Mouse (Mus musculus): ENCODE data around the gene Srcin1. TPM values are rescaled to one million over a fixed set of nuclear protein-coding genes. Genes with fewer than 3 reads are reported as not detected.

The Srcin1 gene
- polyA plus RNA-seq, 1 experiment, result 47.1 TPM

DNA sequence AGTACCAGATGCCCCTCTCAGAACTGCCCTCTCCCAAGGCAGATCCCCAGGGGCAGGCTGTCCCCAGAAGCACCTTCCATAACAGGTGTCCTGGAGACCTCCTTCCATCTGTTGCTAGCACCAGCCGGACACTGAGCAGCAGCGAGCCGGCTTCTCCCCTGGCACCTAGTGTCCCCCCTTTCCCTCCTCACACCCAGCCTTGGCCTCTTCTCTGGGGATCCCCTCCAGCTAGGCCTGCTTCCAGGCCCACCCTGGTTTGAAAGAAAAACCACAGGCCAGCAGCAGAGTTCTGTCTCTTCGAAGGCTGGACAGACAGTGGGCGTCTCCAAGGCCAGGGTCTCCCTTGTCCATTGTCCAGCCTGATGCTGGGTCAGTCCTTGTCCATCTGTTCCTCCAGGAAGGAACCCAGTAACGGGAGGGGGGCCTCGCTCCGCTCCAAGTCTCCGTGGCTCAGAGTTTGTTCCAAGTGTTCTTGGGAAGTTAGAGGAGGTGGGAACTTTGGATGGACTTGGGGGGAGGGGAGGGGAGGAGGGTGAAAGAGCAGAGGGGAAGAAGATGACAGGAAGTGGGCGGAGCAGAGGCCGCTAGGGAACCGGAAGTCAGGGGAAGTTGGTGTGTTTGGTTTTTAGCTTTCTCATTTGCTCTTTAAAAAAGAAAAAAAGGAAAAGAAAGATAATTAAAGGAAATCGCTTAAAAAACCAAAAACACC is 64.2 kb downstream of the Srcin1 start:
- H3K4me3 ChIP-seq (ENCODE audit: control insufficient read depth, low read depth, low read length), result peak overlapping the region; percentile 73
- H3K36me3 ChIP-seq (ENCODE audit: control insufficient read depth, insufficient read depth, low read length), result no peaks in the 10 kb centered on the region
- H3K4me1 ChIP-seq (ENCODE audit: control insufficient read depth, insufficient read depth, low read length), result peaks cover 16% of the 10 kb centered on the region
- peak overlapping the region; percentile 51 for H3K27ac ChIP-seq (ENCODE audit: control insufficient read depth, insufficient read depth, low read depth, low read length)
- H3K27me3 ChIP-seq (ENCODE audit: control insufficient read depth, insufficient read depth, low read length), result no peaks in the 10 kb centered on the region
- no peak for TF ChIP-seq CTCF (IDR thresholded peaks at IDR 0.05; ENCODE audit: control insufficient read depth, insufficient read depth, insufficient replicate concordance, low read depth, low read length)
- no peak for TF ChIP-seq POLR2A (IDR thresholded peaks at IDR 0.05; ENCODE audit: control insufficient read depth, low read depth, low read length)

DNA sequence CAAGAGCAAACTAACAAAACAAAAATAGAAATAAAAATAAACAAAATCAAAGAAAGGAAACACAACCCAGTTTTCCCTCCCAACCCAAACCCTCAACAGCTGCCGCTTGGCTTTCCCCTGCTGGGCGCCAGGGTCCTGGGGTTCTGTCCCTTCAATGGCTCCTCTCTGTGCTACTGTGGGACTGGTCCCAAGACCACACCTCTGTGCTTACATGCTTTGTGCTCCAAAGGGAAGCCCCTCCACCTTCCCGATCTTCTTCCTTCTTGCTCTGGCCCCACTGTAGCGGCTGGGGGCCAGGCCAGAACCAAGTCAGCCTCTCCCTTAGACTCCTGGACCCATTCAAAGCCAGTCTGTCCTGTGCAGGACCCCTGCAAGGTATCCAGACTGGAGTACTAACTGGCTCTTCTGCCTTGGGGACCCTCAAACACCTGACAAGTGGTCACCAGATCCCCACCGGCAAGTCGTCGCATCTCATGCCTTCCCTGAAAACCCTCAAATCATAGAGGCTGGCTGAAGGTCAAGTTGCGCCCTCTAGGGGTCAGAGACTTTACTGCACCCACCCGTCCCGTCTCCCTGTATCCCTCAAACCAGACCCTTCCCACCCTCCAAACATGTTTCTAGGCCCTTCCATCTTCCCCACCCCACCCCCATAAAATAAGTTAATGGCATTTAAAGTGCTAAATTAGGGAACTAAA is 64.9 kb downstream of the Srcin1 start:
- H3K36me3 ChIP-seq (ENCODE audit: control insufficient read depth, insufficient read depth, low read length), result no peaks in the 10 kb centered on the region
- TF ChIP-seq POLR2A (IDR thresholded peaks at IDR 0.05; ENCODE audit: control insufficient read depth, low read depth, low read length) (no peak), CTCF (IDR thresholded peaks at IDR 0.05; ENCODE audit: control insufficient read depth, insufficient read depth, insufficient replicate concordance, low read depth, low read length) (peak; percentile 96)
- H3K27me3 ChIP-seq (ENCODE audit: control insufficient read depth, insufficient read depth, low read length), result no peaks in the 10 kb centered on the region
- H3K27ac ChIP-seq (ENCODE audit: control insufficient read depth, insufficient read depth, low read depth, low read length), result no peak overlapping the region
- H3K4me1 ChIP-seq (ENCODE audit: control insufficient read depth, insufficient read depth, low read length), result peaks cover 16% of the 10 kb centered on the region
- H3K4me3 ChIP-seq (ENCODE audit: control insufficient read depth, low read depth, low read length), result peak overlapping the region; percentile 73; the same call in 1 of the 2 replicates

DNA sequence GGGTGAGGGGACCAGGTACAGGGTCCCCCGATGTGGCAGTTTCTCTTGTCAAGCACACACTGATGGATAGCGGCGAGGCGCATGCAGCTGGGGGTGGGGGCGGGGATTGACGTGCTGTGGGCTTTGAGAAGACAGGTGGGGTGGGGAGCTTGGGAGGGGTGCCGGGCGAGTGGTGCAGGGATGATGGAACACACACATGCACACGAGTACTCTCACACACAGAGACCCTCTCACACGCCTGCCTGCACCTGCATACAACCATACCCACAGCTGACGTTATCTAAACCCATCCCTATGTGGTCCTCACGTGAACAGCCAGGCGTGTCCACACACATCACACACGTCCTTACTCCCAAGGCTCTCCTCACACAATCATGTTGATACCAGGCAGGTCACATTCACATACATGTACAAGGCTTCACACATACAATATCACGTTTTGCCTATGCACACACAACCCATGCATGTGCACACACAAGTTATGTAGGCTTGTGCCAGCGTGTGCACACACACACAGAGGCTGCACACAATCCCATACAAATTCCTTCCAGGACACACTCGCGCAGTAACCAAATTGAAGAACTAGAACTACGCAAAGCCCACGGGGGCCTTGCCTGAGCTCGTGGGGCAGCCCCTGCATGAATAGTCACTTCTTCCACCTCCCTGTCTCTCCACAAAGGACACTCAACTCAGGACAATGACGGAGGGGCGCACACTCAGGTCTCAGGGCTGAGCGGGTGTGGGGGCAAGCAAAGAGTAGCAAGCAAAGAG is 66.1 kb downstream of the Srcin1 start:
- Histone ChIP-seq H3K4me1 (ENCODE audit: control insufficient read depth, insufficient read depth, low read length) (peaks cover 16% of the 10 kb centered on the region), H3K36me3 (ENCODE audit: control insufficient read depth, insufficient read depth, low read length) (no peaks in the 10 kb centered on the region), H3K27ac (ENCODE audit: control insufficient read depth, insufficient read depth, low read depth, low read length) (no peak overlapping the region), H3K4me3 (ENCODE audit: control insufficient read depth, low read depth, low read length) (no peak overlapping the region), H3K27me3 (ENCODE audit: control insufficient read depth, insufficient read depth, low read length) (no peaks in the 10 kb centered on the region)
- TF ChIP-seq POLR2A (IDR thresholded peaks at IDR 0.05; ENCODE audit: control insufficient read depth, low read depth, low read length) (no peak), CTCF (IDR thresholded peaks at IDR 0.05; ENCODE audit: control insufficient read depth, insufficient read depth, insufficient replicate concordance, low read depth, low read length) (no peak)

DNA sequence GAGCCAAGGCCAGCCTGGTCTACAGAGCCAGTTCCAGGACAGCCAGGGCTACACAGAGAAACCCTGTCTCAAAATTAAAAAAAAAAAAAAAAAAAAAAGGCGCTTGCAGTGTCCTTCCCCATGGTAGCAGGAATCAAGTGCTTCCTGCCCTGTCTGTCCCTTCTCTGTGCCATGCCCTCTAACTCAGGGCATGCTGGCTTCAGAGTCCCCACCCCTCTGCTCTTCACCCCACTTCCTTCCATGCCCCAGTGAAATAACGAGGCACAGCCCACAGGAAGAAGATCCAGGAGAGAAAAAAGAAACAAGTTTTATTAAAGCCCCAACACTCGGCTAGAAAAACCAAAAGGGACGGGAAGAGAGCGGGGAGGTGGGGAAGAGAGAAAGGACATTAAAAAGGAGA is 66.9 kb downstream of the Srcin1 start:
- Histone ChIP-seq H3K4me1 (ENCODE audit: control insufficient read depth, insufficient read depth, low read length) (peaks cover 16% of the 10 kb centered on the region), H3K27ac (ENCODE audit: control insufficient read depth, insufficient read depth, low read depth, low read length) (no peak overlapping the region), H3K27me3 (ENCODE audit: control insufficient read depth, insufficient read depth, low read length) (no peaks in the 10 kb centered on the region), H3K4me3 (ENCODE audit: control insufficient read depth, low read depth, low read length) (no peak overlapping the region), H3K36me3 (ENCODE audit: control insufficient read depth, insufficient read depth, low read length) (no peaks in the 10 kb centered on the region)
- TF ChIP-seq CTCF (IDR thresholded peaks at IDR 0.05; ENCODE audit: control insufficient read depth, insufficient read depth, insufficient replicate concordance, low read depth, low read length) (no peak), POLR2A (IDR thresholded peaks at IDR 0.05; ENCODE audit: control insufficient read depth, low read depth, low read length) (no peak)

DNA sequence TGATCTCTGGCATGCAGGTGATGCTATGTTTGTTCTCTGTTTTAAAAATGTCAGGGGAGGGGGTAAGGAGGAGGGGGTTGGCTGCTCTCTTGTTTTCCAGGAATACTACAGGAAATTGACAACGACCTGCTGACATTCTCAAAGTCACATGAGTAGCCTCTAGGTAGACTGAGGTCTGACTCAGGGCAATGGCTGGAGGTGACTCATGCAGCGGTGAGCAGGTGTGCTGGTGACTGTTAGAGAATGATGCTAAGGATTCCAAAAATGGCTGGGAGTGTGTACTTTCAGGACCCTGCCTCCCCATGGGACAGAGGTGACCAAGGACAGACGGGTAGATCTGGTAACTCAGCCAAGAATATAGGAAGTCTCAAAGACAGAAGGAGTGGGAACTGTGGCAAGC is 67.8 kb downstream of the Srcin1 start:
- H3K4me3 ChIP-seq (ENCODE audit: control insufficient read depth, low read depth, low read length), result no peak overlapping the region
- H3K4me1 ChIP-seq (ENCODE audit: control insufficient read depth, insufficient read depth, low read length), result peaks cover 16% of the 10 kb centered on the region
- TF ChIP-seq POLR2A (IDR thresholded peaks at IDR 0.05; ENCODE audit: control insufficient read depth, low read depth, low read length) (no peak), CTCF (IDR thresholded peaks at IDR 0.05; ENCODE audit: control insufficient read depth, insufficient read depth, insufficient replicate concordance, low read depth, low read length) (no peak)
- H3K36me3 ChIP-seq (ENCODE audit: control insufficient read depth, insufficient read depth, low read length), result no peaks in the 10 kb centered on the region
- H3K27ac ChIP-seq (ENCODE audit: control insufficient read depth, insufficient read depth, low read depth, low read length), result no peak overlapping the region
- H3K27me3 ChIP-seq (ENCODE audit: control insufficient read depth, insufficient read depth, low read length), result no peaks in the 10 kb centered on the region

DNA sequence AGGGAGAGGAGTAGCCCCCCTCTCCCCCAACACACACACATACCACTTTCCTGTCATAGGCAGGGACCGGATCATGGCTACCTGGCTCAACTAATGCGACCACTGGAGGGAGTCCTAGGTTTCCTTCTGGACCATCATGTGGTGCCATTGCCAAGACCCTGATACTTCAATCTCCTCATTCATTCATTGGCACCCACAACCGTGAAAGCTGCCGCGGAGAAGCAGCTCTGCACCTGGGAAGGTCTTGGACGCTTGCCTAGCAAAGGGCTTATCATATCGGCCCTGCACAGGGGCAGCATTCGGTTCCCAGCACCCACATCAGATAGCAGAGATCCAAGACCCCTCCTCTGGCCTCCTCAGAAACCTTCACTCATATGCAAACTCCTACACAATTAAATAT is 69.7 kb downstream of the Srcin1 start:
- H3K27me3 ChIP-seq (ENCODE audit: control insufficient read depth, insufficient read depth, low read length), result no peaks in the 10 kb centered on the region
- TF ChIP-seq POLR2A (IDR thresholded peaks at IDR 0.05; ENCODE audit: control insufficient read depth, low read depth, low read length), result no peak
- no peak for TF ChIP-seq CTCF (IDR thresholded peaks at IDR 0.05; ENCODE audit: control insufficient read depth, insufficient read depth, insufficient replicate concordance, low read depth, low read length)
- no peak overlapping the region for H3K27ac ChIP-seq (ENCODE audit: control insufficient read depth, insufficient read depth, low read depth, low read length)
- H3K4me1 ChIP-seq (ENCODE audit: control insufficient read depth, insufficient read depth, low read length), result peaks cover 5% of the 10 kb centered on the region
- H3K36me3 ChIP-seq (ENCODE audit: control insufficient read depth, insufficient read depth, low read length), result no peaks in the 10 kb centered on the region
- H3K4me3 ChIP-seq (ENCODE audit: control insufficient read depth, low read depth, low read length), result no peak overlapping the region

DNA sequence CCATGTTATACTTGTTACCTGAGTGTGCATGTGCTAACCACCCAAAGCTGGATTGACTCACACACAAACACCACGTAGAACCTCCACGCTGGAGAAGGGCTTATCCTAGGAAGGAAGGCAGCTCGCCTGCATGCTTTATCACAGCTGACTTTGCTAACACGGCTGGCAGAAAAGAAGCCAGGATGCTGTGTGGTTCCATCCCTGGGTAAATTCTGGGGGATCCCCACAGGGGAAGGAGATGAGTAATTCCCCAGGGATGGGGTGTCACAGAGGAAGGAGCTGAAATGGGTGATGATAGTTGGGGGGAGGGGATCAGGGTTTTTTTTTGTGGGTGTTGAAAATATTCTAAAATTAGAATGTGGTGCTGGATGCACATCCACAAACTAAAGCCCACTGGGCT is 70.2 kb downstream of the Srcin1 start:
- no peak overlapping the region for H3K4me3 ChIP-seq (ENCODE audit: control insufficient read depth, low read depth, low read length)
- peaks cover 6% of the 10 kb centered on the region for H3K4me1 ChIP-seq (ENCODE audit: control insufficient read depth, insufficient read depth, low read length)
- H3K27me3 ChIP-seq (ENCODE audit: control insufficient read depth, insufficient read depth, low read length), result no peaks in the 10 kb centered on the region
- H3K36me3 ChIP-seq (ENCODE audit: control insufficient read depth, insufficient read depth, low read length), result no peaks in the 10 kb centered on the region
- TF ChIP-seq CTCF (IDR thresholded peaks at IDR 0.05; ENCODE audit: control insufficient read depth, insufficient read depth, insufficient replicate concordance, low read depth, low read length) (no peak), POLR2A (IDR thresholded peaks at IDR 0.05; ENCODE audit: control insufficient read depth, low read depth, low read length) (no peak)
- no peak overlapping the region for H3K27ac ChIP-seq (ENCODE audit: control insufficient read depth, insufficient read depth, low read depth, low read length)

All from testis, adult 2 months (tissue).